Mouse (Mus musculus) lung, postnatal 25 days (tissue): ENCODE measurements around the gene Sgpp1.
"Not testable (repeated sequence)": the region's sequence is repeated elsewhere in the genome, so short reads cannot be mapped to it uniquely, and the experiment has no call there.

ENCODE experiments used
- DNase-seq: peaks from one replicate; pipeline ENCODE4 v3.0.0; 2022; ENCODE audit warnings: low spot score

Sgpp1 gene

DNA sequence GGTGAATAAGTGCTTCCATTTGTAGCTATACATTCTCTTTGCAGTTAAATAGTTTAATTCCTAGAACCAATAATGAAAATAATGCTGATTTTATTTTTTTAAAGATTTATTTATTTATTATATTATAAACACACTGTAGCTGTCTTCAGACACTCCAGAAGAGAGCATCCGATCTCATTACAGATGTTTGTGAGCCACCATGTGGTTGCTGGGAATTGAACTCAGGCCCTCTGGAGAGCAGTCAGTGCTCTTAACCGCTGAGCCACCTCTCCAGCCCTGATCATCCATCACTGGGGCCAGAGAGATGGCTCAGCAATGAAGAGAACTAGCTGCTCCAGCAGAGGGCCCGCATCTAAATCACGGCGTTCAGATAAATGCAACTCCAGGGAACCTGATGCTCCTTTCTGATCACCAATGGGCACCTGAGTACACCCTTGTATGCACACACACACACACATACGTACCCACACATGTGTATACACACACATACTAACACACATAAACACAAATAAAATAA is 3.5 kb downstream of the Sgpp1 start:
- DNase-seq: no peak

DNA sequence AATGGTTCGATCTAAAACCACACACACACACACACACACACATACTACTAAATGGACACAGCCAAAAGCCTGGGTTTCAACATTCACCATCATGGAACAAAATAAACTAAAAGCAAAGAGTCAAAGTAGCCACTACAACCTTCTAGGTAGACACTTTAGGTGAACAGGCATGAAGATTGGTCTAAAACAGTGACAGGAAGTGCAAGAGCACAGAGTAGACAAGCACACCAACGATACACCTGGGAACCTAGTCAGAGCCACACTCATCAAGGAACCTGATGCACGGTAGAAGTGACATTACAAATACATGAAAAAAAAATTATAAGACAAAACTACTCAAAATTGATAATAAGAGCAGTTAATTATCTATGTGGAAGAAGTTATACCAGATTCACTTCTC is 4.0 kb downstream of the Sgpp1 start:
- no peak for DNase-seq

DNA sequence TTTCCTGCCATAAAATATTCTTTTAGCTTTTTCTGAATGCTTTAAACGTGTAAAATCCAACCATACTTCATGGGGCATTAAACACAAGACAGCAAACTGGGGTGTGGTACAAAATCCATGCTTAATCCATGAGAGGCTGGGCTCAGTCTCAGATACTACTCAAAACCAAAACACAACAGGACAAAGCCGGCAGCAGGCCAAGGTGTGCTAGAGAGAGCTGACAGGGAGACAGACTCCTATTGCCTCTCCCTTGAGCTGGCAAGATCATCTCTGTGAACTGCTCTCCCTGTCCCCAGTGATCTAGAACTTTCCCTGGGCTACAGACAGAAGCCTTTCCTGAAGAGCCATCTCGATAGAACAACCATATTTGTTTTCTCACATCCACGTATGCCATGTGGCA is 5.1 kb downstream of the Sgpp1 start:
- DNase-seq: no peak

DNA sequence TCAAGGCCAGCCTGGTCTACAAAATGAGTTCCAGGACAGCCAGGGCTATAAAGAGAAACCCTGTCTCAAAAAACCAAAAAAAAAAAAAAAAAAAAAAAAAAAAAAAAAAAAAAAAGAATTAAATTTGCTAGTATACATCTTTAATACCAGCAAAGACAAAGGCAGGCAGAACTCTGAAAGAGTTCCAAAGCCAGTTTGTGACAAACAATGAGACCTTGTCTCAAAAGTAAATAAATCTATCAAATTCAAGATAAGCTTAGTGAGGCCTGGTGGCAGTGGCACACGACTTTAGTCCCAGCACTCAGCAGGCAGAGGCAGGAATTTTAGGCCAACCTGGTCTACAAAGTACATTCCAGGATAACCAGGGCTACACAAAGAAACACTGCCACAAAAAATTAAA is 5.7 kb downstream of the Sgpp1 start:
- no peak for DNase-seq

- no peak for DNase-seq
These were observed 8.0 kb downstream of the Sgpp1 start for GRCm38 (mm10) chr12:75727333-75728125.

DNA sequence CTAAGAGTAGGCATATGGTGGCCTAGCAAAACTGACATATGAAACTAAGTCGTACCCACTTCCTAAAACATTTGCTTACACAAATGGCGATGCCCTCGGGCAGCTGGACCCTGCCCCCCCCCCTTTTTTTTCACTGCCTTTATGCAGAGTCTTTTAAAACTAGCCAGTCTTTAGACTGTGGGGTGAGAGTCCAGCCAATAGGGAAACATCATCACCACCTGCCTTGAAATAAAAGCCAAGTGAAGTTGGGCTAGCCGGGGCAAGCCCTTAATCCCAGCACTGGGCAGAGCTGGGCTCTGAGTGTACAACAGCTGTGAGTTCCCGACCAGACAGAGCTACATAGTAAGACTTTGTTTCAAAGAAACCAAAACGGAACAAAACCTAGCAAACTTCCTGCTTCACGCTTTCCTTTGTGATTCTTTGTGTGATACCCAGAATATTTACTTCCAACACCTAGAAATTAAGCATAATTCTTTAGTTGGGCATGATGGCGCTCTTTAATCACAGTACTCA is 9.1 kb downstream of the Sgpp1 start:
- no peak for DNase-seq

DNA sequence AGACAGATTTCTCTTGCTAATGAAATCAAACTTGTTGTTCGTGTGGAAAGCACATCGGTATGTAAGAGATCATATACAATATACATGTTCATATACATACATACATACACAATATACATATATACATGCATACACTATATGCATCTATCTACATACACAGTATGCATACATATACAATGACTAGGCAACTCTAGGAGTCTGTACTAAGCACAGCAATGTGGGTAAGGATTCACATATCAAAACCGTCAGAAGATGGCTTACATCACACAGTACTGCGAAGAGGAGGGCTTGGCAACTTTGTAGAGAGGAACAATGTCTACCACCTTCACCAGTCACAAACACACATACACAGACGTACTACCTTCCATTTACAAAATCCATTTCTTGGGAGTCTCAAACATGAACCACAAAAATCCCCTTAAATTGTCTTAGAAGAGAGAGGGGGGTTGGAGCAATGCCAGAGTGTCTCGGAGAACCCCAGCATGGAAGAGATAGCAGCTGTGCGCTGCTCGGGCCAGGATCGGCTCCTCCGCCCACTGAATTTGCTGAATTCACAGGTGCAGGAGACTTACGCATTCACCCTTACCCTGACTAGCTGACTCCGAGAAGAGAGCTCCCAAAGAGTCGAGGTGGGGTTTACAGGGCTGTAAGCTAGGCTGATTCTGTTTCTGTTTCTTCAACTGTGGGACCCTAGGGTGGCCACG is 10.8 kb downstream of the Sgpp1 start:
- DNase-seq: no peak

GRCm38 (mm10) chr12:75723839-75724463 is 11.6 kb downstream of the Sgpp1 start:
- DNase-seq: no peak

- DNase-seq: no peak
These were observed 13.6 kb downstream of the Sgpp1 start for GRCm38 (mm10) chr12:75721941-75722340.

DNA sequence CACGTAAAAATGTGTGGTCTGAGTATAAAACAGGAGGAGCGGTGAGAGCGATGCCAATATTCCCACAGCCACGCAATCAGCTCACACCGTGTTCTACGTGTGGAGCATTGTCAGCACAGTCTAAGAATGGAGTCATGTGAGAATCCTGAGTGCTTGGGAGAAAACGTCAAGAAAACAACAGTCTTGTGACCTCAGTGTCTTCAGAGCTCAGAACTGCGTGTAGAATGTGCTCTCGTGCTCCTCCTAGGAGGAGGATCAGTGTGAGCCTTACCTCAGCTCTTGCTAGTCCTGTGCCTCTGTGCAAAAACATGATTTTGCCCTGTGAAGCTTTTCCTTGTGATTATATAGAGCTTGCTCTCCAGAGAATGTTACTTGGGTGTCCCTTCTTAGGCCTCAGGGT is 14.5 kb downstream of the Sgpp1 start:
- DNase-seq: no peak

GRCm38 (mm10) chr12:75713596-75713995 is 21.9 kb downstream of the Sgpp1 start:
- DNase-seq: no peak

- not testable (repeated sequence) for DNase-seq
These were observed 22.6 kb downstream of the Sgpp1 start for GRCm38 (mm10) chr12:75712905-75713304.

DNA sequence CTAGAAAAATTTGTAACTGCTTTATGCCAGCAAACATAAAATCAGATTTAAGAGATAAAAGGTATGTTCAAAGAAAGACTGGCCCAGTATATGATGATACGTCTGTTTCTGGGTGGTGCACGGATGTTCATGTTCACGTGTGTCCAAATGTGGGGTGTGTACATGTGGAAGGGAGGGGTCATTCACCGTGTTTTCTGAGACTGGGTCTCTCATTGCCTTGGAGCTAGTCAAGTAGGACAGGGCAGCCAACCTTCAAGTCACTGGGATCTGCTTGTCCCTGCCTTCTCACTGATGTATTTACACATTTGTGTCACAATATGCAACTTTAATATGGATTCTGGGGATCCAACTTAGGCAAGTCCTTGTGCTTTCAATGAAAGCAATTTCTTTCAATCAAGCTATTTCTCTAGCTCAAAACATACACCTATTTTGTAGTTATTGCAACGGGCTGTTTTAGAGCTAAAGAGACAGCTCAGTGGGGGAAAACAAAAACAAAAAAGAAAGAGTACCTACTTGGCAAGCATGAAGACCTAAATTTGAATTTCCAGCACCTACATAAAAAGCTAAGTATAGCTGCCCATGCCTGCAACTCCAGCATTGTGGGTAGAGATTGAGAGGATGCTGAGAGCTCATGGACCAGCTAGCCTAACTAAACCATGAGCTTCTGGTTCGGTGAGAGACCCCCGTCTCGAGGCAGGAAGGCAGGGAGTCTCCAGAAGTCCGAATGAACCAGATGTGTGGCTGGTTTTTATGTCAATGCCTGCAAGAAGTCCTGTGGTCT is 24.7 kb downstream of the Sgpp1 start:
- no peak for DNase-seq

- DNase-seq: no peak
These were observed 26.0 kb downstream of the Sgpp1 start for GRCm38 (mm10) chr12:75709506-75709905.

- no peak for DNase-seq
These were observed 28.9 kb downstream of the Sgpp1 start for GRCm38 (mm10) chr12:75706670-75707069.

- no peak for DNase-seq
These were observed 32.8 kb downstream of the Sgpp1 start for GRCm38 (mm10) chr12:75702739-75703122.

DNA sequence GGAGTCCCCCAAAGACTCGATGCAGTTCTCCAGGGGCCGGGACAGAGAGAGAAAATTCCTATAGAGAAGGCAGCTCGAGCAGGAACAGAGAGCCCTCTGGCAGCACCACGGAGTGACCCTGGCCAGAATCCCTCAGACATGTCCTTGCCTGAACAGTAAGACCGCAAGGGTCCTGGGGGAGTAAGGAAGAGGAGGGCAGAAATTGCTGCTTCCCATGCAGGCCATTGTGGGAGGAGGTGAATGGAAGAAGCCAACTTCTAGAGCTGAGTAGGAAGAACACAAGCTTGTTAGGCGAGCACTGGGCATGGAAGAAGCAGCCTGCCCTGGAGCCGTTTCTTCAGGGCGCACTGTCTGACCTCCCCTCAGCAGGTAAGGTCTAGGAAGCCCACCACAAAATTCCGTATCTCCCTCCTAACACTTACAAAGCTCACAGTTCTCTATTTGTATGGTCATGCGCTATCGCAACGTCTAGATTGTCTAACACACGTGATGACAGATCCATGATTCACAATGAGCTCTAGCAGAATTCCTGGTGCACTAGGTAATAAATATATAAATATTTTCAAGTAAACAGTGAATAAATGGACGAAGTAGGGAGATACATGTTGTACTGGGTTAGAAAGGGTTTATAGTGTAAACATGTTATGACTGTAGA is 33.3 kb downstream of the Sgpp1 start:
- DNase-seq: no peak

DNA sequence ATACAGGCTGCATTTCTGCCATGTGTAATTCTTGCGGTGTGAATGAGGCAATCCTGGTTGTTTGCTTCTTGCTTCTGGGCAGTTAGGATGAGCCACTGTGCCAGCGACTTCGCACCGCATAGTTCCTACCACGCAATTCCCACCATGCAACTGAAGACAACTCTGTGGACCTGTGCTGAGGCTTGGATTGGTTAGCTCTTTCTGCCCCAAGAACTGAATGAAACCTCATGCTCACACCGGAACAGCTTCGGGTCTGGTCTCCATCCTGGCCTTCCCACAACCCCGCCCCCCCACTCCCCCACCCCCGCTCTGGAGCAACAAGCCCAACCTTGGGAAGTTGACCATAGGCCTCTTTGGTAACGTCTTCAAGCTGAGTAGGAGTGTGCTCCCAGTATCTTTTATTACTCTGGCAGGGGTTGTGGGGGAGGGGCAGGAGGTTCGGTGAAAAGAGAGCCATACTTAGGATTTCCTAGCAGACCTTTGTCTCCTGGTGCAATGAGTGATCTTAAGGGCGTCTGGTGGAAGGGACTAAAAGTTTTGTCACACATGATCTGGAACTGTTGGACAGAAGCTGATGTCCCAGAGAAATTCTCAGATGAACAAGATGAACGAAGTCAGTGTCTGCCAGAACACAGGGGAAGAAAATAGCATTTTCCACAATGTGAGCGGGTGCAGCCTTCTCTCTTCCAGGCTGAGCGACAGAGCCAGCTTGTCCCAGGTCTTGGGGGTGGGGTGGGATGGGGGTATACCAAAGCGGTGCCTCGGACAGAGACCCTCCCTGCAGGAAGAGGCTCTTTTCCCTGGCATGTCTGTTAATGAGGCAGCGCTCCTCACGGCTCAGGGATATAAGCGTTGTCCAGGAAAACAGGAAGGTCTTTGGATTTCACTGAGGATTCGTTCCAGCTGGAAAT is 34.1 kb downstream of the Sgpp1 start:
- DNase-seq: no peak

GRCm38 (mm10) chr12:75698692-75699091 is 36.8 kb downstream of the Sgpp1 start:
- no peak for DNase-seq

- not testable (repeated sequence) for DNase-seq
These were observed 39.7 kb downstream of the Sgpp1 start for GRCm38 (mm10) chr12:75695845-75696244.
